Mouse (Mus musculus) small intestine, adult 2 months (tissue): ENCODE results near the gene Cped1.

Experiments used
- CTCF ChIP-seq: fragments of 200-500 bp; IDR thresholded peaks from 2 replicates; pipeline ENCODE4 v1.5.1; 2012; ENCODE audit warnings: low read depth, mild to moderate bottlenecking, control low read depth, inconsistent platforms, low read length, moderate library complexity, mixed read lengths; ENCODE audit not compliant: insufficient replicate concordance, insufficient read length; ENCODE audit errors: extremely low read depth
- POLR2A ChIP-seq: fragments of 200-500 bp; IDR thresholded peaks from 2 replicates; pipeline ENCODE4 v1.6.1; 2012; ENCODE audit warnings: low read depth, mild to moderate bottlenecking, control low read depth, inconsistent platforms, low read length, moderate library complexity

- TF ChIP-seq POLR2A (no peak), CTCF (no peak)
Measured at GRCm38 (mm10) chr6:22044880-22045605, 59.3 kb downstream of the Cped1 start.
